Mouse (Mus musculus) yolk sac, embryonic 10.5 days (tissue): Measurements from ENCODE around the gene Slc25a3.

Experiments
- DNase-seq: peaks from one replicate; pipeline ENCODE4 v3.0.0-alpha.2; 2017; ENCODE audit warnings: low spot score

Slc25a3 gene

GRCm38 (mm10) chr10:91142654-91143191, 18.9 kb upstream of the Slc25a3 start:
- no peak for DNase-seq

DNA sequence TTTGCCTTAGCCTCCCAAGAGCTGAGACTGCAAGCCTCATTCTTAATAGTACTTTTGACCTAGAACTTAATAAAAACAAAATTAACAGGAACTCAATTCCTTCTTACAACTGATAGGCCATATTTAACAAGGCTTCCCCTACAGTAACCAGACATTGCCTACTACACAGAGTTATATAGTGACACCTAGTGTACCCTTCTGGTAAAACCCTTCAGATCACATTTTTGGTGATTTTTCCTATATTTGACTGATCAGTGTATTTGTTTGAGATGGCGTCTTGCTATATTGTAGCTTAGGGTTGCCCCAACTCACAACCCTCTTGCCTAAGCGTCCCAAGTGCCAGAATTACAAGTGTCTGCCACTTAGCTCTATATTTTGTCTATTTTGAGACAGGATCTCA, 17.7 kb upstream of the Slc25a3 start:
- no peak for DNase-seq

DNA sequence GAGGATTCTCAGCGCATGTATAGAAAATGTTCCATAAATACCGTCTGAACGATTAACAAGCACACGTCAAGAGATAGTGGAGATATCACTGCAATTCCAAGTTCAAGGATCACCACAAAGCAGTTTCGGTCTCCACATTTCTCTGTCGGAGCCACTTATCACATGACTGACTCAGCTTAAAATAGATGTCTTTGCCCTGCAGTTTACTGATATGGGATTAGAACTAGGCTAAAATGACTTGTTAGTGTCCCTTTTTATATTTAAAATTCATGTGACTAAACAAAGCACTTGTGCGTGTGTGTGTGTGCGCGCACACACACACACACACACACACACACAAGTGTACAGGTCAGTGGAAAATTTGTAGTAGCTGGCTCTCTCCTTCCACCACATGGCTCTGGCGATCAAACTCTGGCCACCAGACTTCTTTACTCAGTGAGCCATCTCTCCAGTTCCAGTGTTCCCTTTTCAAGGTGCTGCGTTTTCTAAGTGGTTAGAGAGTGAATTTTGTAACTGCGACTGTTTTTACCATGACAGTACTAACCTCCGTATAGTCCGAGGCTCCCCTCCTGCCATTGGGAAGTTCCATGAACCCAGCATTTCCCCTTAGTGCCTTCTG, 15.4 kb upstream of the Slc25a3 start:
- no peak for DNase-seq

DNA sequence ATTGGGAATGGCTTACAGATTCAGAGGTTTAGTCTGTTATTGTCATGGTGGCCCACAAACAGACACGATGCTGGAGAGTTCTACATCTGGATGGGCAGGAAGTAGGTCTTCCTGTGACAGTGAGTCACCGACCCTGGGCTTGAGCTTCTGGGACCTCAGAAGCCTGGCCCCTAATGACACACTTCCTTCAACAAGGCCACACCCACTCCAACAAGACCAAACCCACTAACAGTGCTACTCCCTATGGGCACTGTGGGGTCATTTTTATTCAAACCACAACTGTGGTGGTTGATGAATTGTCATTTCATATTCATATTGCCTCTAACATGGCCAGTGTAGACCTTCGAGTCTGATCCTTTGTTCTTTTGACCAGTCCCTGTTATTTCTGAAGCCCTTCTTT, 14.5 kb upstream of the Slc25a3 start:
- DNase-seq: no peak

DNA sequence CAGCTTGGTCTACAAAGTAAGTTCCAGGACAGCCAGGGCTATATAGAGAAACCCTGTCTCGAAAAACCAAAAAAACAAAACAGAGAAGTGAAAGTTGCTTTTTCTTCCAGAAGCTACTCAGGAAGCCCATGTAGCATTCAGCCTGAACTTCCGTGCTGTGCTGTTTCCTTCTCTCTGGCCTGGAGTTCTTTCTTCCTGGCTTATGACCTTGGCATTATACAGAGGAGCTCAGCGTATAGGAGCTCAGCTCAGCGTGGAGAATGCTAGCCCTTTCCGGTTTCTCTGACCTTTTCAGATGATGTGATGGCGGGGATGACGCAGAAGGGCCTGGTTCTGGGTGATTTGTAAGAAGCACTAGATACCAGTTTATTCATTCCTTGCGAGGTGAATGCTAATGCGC, 13.5 kb upstream of the Slc25a3 start:
- no peak for DNase-seq

DNA sequence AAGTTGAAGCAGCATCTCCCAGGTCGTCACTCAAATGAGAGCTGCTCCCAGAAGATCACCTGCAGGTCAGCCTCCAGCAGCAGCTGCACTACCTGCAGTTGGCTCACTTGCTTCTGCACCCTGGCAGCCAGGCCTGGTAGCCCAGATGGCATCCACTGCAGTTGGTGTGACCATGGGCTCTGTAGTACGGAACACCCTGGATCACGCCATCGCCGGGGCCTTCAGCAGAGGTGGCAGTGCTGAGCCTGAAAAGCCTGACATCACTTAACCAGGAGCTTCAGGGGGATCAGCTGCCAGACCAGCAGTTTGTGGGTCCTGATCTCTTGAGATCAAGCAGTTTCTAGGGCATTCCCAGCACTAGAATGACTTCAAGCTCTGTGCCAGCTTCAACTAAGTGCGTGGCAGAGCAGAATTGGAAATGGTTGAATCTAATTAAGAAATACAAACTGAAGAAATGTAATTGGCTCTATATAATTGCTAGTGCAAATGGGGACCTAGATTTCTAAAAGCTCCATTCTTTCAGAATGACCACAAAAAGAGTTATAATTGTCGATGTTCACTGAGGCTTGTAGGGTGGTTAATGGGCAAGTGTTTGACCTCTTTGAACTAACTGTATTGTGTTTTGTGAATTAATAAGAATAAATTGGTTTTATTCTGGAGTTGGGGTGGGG, 11.6 kb upstream of the Slc25a3 start:
- no peak for DNase-seq

- DNase-seq: no peak
Observed at GRCm38 (mm10) chr10:91131565-91131964, 7.7 kb upstream of the Slc25a3 start.

GRCm38 (mm10) chr10:91130792-91131191, 6.9 kb upstream of the Slc25a3 start:
- no peak for DNase-seq

GRCm38 (mm10) chr10:91128551-91129160, 4.8 kb upstream of the Slc25a3 start:
- no peak for DNase-seq

GRCm38 (mm10) chr10:91127395-91127794, 3.5 kb upstream of the Slc25a3 start:
- DNase-seq: no peak

DNA sequence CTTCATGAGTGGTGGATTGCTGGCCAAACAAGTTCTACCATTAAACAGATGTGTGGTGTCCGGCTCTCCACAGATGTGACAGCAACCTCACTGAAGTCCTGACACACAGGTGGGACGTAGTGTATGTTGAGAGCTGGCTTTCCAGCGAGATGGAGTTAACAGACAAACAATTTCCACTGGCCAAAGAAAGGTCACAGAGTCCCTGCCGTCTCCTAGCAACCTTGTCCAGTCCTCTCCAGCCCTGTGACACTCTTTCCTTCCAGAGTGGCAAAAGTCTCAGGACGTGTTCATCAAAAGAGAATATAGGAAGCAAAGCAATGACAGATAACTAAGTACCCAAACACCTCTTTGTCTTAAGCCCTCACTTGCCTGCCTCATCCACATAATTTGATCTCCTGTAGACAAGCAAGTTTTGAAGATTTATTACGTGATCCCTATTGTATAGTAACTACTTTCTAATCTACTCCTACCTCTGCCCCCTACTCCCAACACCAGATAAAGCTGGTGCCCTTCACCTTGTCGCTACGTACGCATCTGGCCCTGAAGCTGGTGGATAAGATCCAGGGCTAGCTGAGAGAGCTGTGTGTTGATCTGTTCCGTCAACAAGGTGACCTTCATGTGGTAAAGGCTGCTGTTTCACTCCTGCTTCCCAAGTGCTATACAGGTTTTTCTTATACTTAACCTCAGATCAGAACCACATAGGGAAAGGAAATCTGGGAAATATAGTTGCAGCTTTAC, 2.9 kb upstream of the Slc25a3 start:
- DNase-seq: no peak

DNA sequence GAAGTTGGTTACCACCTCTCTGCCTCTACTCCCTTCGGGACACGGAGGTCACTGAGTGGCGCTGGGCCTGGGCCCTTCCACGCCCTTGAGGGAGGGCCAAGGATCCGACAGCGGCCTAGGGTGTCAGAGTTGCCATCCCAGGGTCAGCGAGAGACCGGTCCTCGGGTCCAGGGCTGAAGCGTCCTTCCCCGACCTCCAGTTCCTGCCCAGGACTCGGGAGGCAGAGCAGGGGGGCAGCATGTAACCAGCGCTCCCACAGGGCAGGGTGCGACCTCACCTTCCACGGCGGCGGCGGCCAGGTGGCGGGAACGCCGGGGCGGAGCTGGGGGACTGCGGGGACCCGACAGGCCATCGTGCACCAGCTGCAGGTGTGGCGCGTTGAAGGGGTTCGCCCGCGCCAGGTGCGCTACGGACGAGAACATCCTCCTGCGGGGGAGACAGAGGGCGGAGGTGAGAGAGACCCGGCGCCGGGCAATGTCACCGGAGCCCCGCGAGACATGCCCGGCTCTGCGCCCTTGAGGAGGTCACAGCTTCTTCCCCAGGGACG, 505 bp downstream of the Slc25a3 start:
- no peak for DNase-seq

DNA sequence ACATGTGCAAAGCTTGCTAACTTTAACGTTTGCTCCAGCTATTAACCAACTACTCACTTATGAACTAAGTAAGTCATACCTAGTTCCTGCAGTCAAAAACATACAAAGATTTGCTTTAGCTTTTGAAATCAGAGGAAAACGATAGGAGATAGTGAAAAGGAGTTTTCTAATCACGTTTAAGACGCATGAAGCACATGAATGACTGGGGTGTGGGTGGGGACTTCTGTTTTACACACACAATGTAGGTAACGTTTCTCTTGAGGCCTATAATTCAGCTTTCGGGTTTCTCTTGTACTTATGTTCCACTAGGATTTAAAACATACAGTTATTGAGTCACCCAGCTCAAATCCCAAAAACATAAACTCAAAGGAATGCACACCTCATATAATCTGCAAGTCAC, 1.2 kb downstream of the Slc25a3 start:
- no peak for DNase-seq

DNA sequence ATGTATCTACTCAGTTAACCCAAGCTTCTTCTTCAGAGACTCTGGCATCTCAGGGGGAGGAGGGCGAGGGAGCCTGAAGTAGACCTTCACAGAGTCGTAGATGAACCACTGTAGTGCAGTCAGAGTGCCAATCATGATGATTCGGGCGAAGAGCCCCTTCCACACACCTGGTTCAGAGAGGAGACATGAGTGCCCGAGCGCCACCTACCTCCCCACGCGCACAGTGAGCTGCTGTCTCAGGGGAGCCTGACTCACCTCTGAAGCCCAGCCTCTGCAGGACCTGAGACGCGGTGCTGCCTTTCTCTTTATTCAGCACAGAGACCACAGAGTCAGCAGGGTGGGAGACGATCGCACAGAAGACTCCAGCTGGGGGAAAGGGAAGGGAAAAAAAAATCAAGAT, 6.9 kb downstream of the Slc25a3 start:
- no peak for DNase-seq

DNA sequence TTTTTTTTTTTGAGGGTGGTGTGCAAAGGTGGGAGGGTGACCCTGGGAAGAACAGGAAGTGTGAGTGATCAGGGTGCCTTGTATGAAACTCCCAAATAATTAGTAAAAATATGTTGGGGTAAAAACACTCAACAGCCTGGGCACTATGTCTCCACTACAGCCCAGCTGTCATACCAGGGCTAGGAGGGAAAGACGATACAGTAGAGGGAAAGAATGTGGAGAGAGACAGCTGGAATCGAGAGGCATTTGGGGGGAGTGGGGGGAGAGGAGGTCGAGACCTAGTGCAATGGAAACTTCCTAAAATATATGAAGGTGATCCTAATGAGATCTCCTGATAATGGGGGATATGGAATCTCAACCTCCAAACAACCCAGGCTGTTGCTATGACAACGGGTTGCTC, 14.0 kb downstream of the Slc25a3 start:
- no peak for DNase-seq

- DNase-seq: no peak
Observed at GRCm38 (mm10) chr10:91105981-91106380, 17.9 kb downstream of the Slc25a3 start.

GRCm38 (mm10) chr10:91102799-91103590, 20.9 kb downstream of the Slc25a3 start:
- DNase-seq: no peak

DNA sequence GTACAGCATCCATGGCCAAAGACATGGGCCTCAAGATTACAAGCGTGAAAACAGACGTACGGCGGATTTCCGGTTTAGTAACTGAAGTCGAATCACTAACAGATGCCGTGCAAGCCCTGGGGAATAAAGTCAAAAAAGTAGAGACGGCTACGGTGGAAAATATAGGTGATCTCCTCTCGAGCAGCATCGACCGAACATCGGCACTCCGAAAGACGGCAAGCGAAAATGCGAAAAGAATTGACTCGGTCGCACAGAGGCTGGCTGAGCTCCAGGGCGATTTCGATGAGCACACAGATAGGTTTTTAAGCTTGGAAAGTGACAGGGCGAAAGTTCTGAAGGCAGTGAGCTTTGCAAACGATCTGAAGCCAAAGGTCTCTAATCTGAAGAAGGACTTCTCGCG, 21.9 kb downstream of the Slc25a3 start:
- no peak for DNase-seq

DNA sequence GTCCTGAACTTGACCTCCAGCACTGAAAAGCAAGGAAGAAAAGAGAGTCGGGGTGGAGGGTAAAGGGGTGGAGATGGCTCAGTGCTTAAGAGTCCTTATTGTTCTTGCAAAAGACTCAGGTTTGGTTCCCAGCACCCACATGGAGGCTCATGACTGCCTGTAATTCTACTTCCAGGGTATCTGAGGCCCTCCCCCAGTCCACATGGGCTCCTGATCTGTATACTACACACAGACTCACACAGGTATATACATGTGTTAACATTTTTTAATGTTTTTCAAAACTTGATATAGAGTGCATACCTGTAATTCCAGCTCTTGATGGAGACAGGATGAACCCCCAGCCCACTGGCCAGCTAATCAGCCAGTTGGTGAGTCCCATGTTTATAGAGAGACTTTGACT, 23.8 kb downstream of the Slc25a3 start:
- no peak for DNase-seq

DNA sequence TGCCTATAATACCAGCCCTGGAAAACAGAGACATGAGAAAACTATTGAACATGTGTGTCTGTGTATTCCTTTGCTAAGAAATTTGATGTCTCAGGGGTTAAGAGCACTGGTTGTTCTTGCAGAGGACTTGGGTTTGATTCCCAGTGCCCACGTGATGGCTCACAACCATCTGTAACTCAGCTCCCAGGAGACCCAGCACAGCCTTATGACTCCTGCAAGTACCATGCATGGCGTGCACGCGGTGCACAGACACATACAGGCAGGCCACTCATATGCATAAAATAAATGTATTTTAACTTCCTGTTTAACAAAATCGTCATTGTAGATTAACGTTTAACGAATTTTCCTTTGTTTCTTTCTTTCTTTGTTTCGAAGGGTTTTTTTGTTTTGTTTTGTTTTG, 25.8 kb downstream of the Slc25a3 start:
- no peak for DNase-seq

DNA sequence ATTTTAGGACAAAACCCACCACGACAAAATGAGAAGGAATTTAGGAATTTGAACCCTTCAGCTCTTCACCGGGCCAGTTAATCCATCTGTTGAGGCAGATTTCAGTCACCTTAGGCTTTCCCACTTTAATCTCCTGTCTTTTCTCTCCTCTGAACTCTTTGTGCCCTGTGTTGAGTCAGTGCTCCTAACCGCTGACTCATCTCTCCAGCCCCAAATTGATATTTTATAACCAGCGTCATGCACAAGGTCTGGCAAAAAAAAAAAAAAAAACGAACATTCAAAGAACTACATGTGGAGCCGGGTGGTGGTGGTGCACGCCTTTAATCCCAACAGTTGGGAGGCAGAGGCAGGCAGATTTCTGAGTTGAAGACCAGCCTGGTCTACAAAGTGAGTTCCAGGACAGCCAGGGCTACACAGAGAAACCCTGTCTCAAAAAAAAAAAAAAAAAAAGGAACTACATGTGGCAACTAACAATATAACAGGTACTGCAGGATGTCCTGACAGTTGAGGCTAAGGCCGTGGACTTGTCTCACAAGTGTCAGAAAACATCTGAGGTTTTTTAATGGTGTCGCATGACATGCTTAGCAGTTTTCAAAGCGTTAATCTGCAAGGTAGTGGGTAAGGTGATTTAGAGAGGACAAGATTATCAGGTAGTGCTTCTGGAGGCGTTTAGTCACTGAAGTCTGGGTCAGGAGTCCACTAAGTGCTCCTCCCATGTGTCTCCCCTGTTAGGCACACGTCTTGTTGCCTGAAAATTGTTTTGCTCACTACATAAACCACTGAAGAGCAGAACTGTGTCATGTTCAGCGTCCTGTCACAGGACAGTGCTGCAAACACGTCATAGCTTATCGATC, 29.4 kb downstream of the Slc25a3 start:
- no peak for DNase-seq
